Mouse (Mus musculus) kidney, adult 9 months (tissue): ENCODE measurements around the gene Txlng.

Experiments used
- DNase-seq: peaks from one replicate; pipeline ENCODE4 v3.0.0; 2022

Gene Txlng

GRCm38 (mm10) chrX:162759251-162760114, 69.8 kb downstream of the Txlng start:
- DNase-seq, result peak; percentile 27

DNA sequence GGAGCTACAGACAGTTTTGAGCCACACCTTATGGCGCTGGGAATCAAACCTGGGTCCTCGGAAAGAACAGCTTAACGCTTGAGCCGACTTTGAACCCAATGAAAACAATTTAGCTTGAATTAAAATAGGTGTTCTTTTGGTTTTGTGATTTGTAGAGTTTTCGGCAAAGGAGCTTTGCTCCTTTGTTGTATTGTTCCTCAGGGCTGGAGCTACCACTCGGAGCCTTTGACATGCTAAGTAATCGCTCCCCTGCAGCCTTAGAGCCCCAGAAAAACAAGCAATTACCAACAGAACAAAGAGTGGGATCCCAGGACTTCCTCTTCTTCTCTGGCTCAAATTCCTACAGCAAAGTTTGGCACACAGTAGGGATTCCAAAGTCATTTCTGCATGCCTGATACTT, 73.2 kb downstream of the Txlng start:
- no peak for DNase-seq

- no peak for DNase-seq
Observed at GRCm38 (mm10) chrX:162754314-162754713, 74.9 kb downstream of the Txlng start.

GRCm38 (mm10) chrX:162752418-162752817, 76.8 kb downstream of the Txlng start:
- DNase-seq, result no peak

GRCm38 (mm10) chrX:162748696-162749420, 80.4 kb downstream of the Txlng start:
- no peak for DNase-seq

DNA sequence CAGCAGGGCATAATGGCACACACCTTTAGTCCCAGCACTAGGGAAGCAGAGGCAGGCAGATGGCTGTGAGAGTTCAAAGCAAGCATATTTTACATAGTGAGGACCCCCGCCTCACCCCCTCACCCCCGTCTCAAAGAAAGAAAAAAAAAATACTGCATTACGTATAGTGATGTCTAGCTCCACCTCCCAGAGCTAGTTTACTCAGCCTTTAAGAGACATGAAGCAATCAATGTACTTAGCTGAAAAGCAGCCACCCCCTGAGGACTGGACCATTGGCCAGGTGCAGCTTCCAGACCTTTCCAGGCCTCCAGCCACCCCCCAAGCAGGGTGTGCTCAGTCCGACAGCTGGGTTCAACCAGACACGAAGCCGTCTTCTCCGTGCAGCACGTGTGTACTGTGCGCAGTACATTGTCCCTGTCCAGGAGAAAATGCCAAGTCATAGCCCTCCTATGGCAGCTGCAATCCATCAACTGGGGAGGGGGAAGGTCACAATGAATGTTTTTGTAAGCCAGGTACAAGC, 93.1 kb downstream of the Txlng start:
- no peak for DNase-seq

GRCm38 (mm10) chrX:162734997-162735929, 94.0 kb downstream of the Txlng start:
- peak; percentile 64 for DNase-seq

DNA sequence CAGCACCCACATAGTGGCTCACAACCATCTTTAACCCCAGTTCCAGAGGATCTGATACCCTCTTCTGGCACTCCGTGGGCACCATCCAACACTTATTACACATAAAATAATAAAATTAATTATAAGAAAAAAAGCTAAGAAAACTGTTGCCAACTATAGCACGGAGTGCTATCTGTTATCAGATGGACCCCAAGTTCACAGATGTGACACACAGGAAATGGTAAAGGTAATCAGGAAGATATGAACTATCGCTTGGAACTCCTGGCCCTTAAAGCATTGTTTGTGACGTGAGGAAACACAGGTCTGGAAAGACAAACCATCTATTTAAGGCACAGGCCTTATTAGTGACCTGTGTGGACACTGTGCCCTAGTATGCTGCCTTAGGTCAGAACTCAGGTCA, 99.2 kb downstream of the Txlng start:
- DNase-seq, result no peak
